Mouse (Mus musculus) E14TG2a.4 (cell line): ENCODE measurements around the gene Carnmt1.

Experiments
- CTCF ChIP-seq: conservative IDR thresholded peaks from 2 replicates; pipeline ENCODE4 v1.5.1; 2014; ENCODE audit warnings: low read length
- NANOG ChIP-seq: IDR thresholded peaks from 2 replicates; pipeline ENCODE4 v1.6.1; 2014; ENCODE audit warnings: borderline replicate concordance, low read length, mixed read lengths

GRCm38 (mm10) chr19:18746576-18747340 lies 76.2 kb downstream of the Carnmt1 start:
- TF ChIP-seq CTCF (no peak), NANOG (no peak)
